Mouse (Mus musculus): ENCODE data around the gene Ghrl. TPM values are rescaled to one million over a fixed set of nuclear protein-coding genes. Genes with fewer than 3 reads are reported as not detected.
"Not testable (repeated sequence)": the region's sequence is repeated elsewhere in the genome, so short reads cannot be mapped to it uniquely, and the experiment has no call there.

Ghrl gene
- not detected for total RNA-seq (2022)

- no peak for DNase-seq (ENCODE audit: low spot score in 2 of 2)
These were observed at the start of gene Ghrl for GRCm38 (mm10) chr6:113719878-113720277. TSS of gene Ghrl (minus strand) at chr6:113719880.

GRCm38 (mm10) chr6:113768804-113769203, 49.1 kb upstream of the Ghrl start:
- DNase-seq (ENCODE audit: low spot score in 2 of 2): peak in 1 of 2 experiments; percentile 42

- no peak for DNase-seq (ENCODE audit: low spot score in 2 of 2)
These were observed 42.0 kb upstream of the Ghrl start for GRCm38 (mm10) chr6:113761644-113762043.

- no peak for DNase-seq (ENCODE audit: low spot score in 2 of 2)
These were observed 29.5 kb upstream of the Ghrl start for GRCm38 (mm10) chr6:113749119-113749685.

- no peak for DNase-seq (ENCODE audit: low spot score in 2 of 2)
These were observed 28.7 kb upstream of the Ghrl start for GRCm38 (mm10) chr6:113748351-113748750.

- DNase-seq (ENCODE audit: low spot score in 2 of 2): no peak
These were observed 27.6 kb upstream of the Ghrl start for GRCm38 (mm10) chr6:113747284-113747683.

GRCm38 (mm10) chr6:113745117-113745516, 25.4 kb upstream of the Ghrl start:
- DNase-seq (ENCODE audit: low spot score in 2 of 2): no peak

GRCm38 (mm10) chr6:113743111-113743510, 23.4 kb upstream of the Ghrl start:
- DNase-seq (ENCODE audit: low spot score in 2 of 2): no peak

GRCm38 (mm10) chr6:113742321-113742720, 22.6 kb upstream of the Ghrl start:
- no peak for DNase-seq (ENCODE audit: low spot score in 2 of 2)

GRCm38 (mm10) chr6:113741425-113741824, 21.7 kb upstream of the Ghrl start:
- no peak for DNase-seq (ENCODE audit: low spot score in 2 of 2)

GRCm38 (mm10) chr6:113740236-113741217, 20.8 kb upstream of the Ghrl start, which contains the start of gene Sec13:
TSS of gene Sec13 (minus strand) at chr6:113740743.
- peak; percentile 77 to 81 for DNase-seq (ENCODE audit: low spot score in 2 of 2)

GRCm38 (mm10) chr6:113737318-113738046, 17.8 kb upstream of the Ghrl start:
- no peak for DNase-seq (ENCODE audit: low spot score in 2 of 2)

- DNase-seq (ENCODE audit: low spot score in 2 of 2): no peak
These were observed 11.6 kb upstream of the Ghrl start for GRCm38 (mm10) chr6:113731296-113731695.

- no peak for DNase-seq (ENCODE audit: low spot score in 2 of 2)
These were observed 8.5 kb upstream of the Ghrl start for GRCm38 (mm10) chr6:113728181-113728580.

- no peak for DNase-seq (ENCODE audit: low spot score in 2 of 2)
These were observed 1.4 kb upstream of the Ghrl start for GRCm38 (mm10) chr6:113721061-113721460.

- no peak for DNase-seq (ENCODE audit: low spot score in 2 of 2)
These were observed 2.1 kb downstream of the Ghrl start for GRCm38 (mm10) chr6:113717541-113717940.

GRCm38 (mm10) chr6:113714797-113715196, 4.9 kb downstream of the Ghrl start:
- no peak for DNase-seq (ENCODE audit: low spot score in 2 of 2)

GRCm38 (mm10) chr6:113714276-113714675, 5.4 kb downstream of the Ghrl start:
- no peak for DNase-seq (ENCODE audit: low spot score in 2 of 2)

GRCm38 (mm10) chr6:113713389-113713788, 6.3 kb downstream of the Ghrl start:
- DNase-seq (ENCODE audit: low spot score in 2 of 2): not testable (repeated sequence)

- DNase-seq (ENCODE audit: low spot score in 2 of 2): no peak
These were observed 7.0 kb downstream of the Ghrl start for GRCm38 (mm10) chr6:113712718-113713117.

Measured in left cerebral cortex, adult 8-10 months (tissue).